Mouse (Mus musculus) liver, adult 2 months (tissue): ENCODE measurements at regions not wholly inside any gene's neighbourhood (a gene's known extent, or its start where the extent isn't known, plus 50 kb on each side); places are given as distances from the start of the nearest gene placed in this dataset.

Experiments
- CTCF ChIP-seq: fragments of 200-500 bp; IDR thresholded peaks from 2 replicates; pipeline ENCODE4 v1.5.1; 2011; ENCODE audit warnings: low read depth, low read length, control low read depth
- POLR2A ChIP-seq: fragments of 200-500 bp; IDR thresholded peaks from 2 replicates; pipeline ENCODE4 v1.6.1; 2011; ENCODE audit warnings: low read length, control low read depth; ENCODE audit not compliant: insufficient read depth; ENCODE audit errors: extremely low read depth

DNA sequence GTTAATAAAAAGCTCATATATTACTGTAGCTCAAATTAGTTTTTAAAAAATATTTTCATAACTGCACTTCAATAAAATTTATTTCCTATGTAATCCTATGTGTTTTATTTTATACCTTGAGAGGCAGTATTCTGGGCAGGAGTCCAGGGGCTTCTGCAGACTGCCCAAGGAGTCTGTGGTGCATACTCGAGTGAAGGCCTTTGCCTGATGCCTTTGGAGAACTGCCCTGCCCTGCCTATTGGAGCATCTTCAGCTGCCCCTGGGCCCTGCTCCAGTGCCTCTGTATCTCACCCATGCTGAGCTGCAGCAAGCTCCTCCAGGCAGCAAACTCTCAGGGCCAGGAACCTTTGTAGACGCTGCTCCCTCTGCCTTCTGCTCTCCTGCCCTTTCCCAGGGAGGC lies 223.7 kb upstream of the Gm4791 start:
- TF ChIP-seq CTCF (no peak), POLR2A (no peak)
